Comparison of ENCODE assay signal across 15 mouse cellular contexts in the genomic region with DNA sequence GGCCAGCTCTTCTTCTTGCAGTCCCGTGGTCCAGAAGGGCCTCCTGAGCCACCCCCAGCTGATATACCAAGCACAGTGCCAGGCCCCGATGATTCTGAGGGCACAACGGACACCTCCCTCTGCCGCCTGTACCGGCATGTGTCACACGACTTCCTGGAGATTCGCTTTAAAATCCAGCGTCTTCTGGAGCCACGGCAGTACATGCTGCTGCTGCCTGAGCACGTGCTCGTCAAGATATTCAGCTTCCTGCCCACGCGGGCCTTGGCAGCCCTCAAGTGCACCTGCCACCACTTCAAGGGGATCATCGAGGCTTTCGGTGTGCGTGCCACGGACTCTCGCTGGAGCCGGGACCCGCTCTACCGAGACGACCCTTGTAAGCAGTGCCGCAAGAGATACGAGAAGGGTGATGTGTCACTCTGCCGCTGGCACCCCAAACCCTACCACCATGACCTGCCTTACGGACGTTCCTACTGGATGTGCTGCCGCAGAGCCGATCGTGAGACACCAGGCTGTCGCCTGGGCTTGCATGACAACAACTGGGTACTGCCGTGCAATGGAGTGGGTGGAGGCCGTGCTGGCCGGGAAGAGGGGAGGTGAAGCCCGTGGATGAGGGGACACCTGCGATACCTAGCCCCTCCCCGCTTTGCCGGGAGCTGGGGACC. TPM values are rescaled to one million over a fixed set of nuclear protein-coding genes. Genes with fewer than 3 reads are reported as not detected.
DNase-seq lines count a peak whose midpoint lies in the region; ATAC-seq and TF ChIP-seq lines count a peak whose summit lies in the region.
"Had no signal": no experiment of that assay in that cellular context is flagged by ENCODE, and none has a peak within 500 bp of the region (broad histone marks: within the 10 kb centered on the region; RNA-seq: fewer than 3 reads in every experiment).

No protein-coding gene starts in this region.

- no peak overlapping the region for H3K27ac ChIP-seq in lung, embryonic 16.5 days (ENCODE audit: low read length)
- no peak overlapping the region for H3K27ac ChIP-seq in lung, postnatal 0 days (ENCODE audit: low read length)
- H3K27ac ChIP-seq: intestine, embryonic 15.5 days; limb, embryonic 10.5 days had no signal

- no peak for TF ChIP-seq CTCF in lung, postnatal 0 days (IDR thresholded peaks at IDR 0.05)

- peak; percentile 54 to 72 for DNase-seq in frontal cortex, postnatal 36 days (ENCODE audit: low spot score in 2 of 2)
- no peak for DNase-seq in frontal cortex, postnatal 25 days (ENCODE audit: low spot score in 2 of 2)
- DNase-seq in lung, postnatal 0 days (ENCODE audit: low spot score): no peak
- DNase-seq in R1 (ENCODE audit: low read depth, low spot score): peak; percentile 28
- DNase-seq in naive thymus-derived CD4-positive, alpha-beta T cell, adult 2 months (ENCODE audit: low read depth): peak; percentile 49
- DNase-seq in adrenal gland, adult 8-10 months: no peak
- DNase-seq in urinary bladder, postnatal 4 days (ENCODE audit: low spot score in 2 of 2): no peak

- no peaks in the 10 kb centered on the region for H3K9me3 ChIP-seq in lung, embryonic 16.5 days (ENCODE audit: control insufficient read depth, low read length)
- H3K9me3 ChIP-seq in lung, postnatal 0 days (ENCODE audit: low read length): no peaks in the 10 kb centered on the region
- H3K9me3 ChIP-seq: intestine, embryonic 15.5 days; limb, embryonic 10.5 days; megakaryocyte, embryonic 14.5 days had no signal

- H3K4me1 ChIP-seq in lung, embryonic 16.5 days (replicated peaks; ENCODE audit: control insufficient read depth, insufficient read depth, low read length): peaks cover 3% of the 10 kb centered on the region
- H3K4me1 ChIP-seq in lung, postnatal 0 days (ENCODE audit: insufficient read depth, low read depth, low read length): peaks cover 4% of the 10 kb centered on the region; the same call in 1 of the 2 replicates

- ATAC-seq in lung, embryonic 16.5 days (ENCODE audit: low read depth): 0 out of 2 replicates have a peak, but pooled peaks have one; percentile 6
- no peak for ATAC-seq in lung, postnatal 0 days
- ATAC-seq: intestine, embryonic 15.5 days had no signal

- H3K36me3 ChIP-seq in lung, embryonic 16.5 days (ENCODE audit: control insufficient read depth, insufficient read depth, low read length): peaks cover 27% of the 10 kb centered on the region
- H3K36me3 ChIP-seq in lung, postnatal 0 days (ENCODE audit: insufficient read depth, low read length): peaks cover 13% of the 10 kb centered on the region; the same call in 1 of the 2 replicates

- no peaks in the 10 kb centered on the region for H3K27me3 ChIP-seq in lung, embryonic 16.5 days (ENCODE audit: control insufficient read depth, insufficient read depth, low read depth, low read length)
- H3K27me3 ChIP-seq in lung, postnatal 0 days (replicated peaks; ENCODE audit: insufficient read depth, low read length): no peaks in the 10 kb centered on the region
- H3K27me3 ChIP-seq: intestine, embryonic 15.5 days; megakaryocyte, embryonic 14.5 days had no signal

- WGBS in lung, embryonic 16.5 days: 88% methylated on average over 38 of the region's 38 CpGs
- 88% methylated on average over 38 of the region's 38 CpGs for WGBS in lung, postnatal 0 days

- no peak overlapping the region for H3K9ac ChIP-seq in lung, embryonic 16.5 days (ENCODE audit: low read length)
- no peak overlapping the region for H3K9ac ChIP-seq in lung, postnatal 0 days (replicated peaks; ENCODE audit: low read depth)
- H3K9ac ChIP-seq: intestine, embryonic 15.5 days had no signal

- no peak overlapping the region for H3K4me3 ChIP-seq in lung, embryonic 16.5 days (ENCODE audit: low read length)
- no peak overlapping the region for H3K4me3 ChIP-seq in lung, postnatal 0 days (ENCODE audit: low read depth, low read length)
- H3K4me3 ChIP-seq: erythroblast, embryonic 14.5 days; intestine, embryonic 15.5 days; limb, embryonic 10.5 days; megakaryocyte, embryonic 14.5 days had no signal

- TF ChIP-seq EP300 in lung, postnatal 0 days (IDR thresholded peaks at IDR 0.05): no peak

- no peak overlapping the region for H3K4me2 ChIP-seq in lung, embryonic 16.5 days (ENCODE audit: low read depth, low read length)
- H3K4me2 ChIP-seq in lung, postnatal 0 days (replicated peaks; ENCODE audit: low read depth, low read length): no peak overlapping the region
- H3K4me2 ChIP-seq: heart, embryonic 11.5 days; intestine, embryonic 15.5 days had no signal

RNA-seq across cellular contexts. Expression of gene Qpctl, which starts 12.3 kb away (rescaled TPM):
- 15.4 and 15.7 TPM in 2 replicates for polyA plus RNA-seq in lung, embryonic 16.5 days (2015; fragmentation: Nextera tagmentation; extraction: Ambion mirVana)
- polyA plus RNA-seq in lung, postnatal 0 days (2015; fragmentation: Nextera tagmentation; extraction: Ambion mirVana): 14.1 and 14.5 TPM in 2 replicates
- 10 to 100 TPM; 18.0 to 24.0 (median 23.9) TPM for total RNA-seq in adrenal gland, adult 8-10 months (2022)

RNA-seq across cellular contexts. Expression of gene Snrpd2, which starts 12.7 kb away (rescaled TPM):
- polyA plus RNA-seq in lung, embryonic 16.5 days (2015; fragmentation: Nextera tagmentation; extraction: Ambion mirVana): 135 and 144 TPM in 2 replicates
- 63.2 and 65.2 TPM in 2 replicates for polyA plus RNA-seq in lung, postnatal 0 days (2015; fragmentation: Nextera tagmentation; extraction: Ambion mirVana)
- total RNA-seq in adrenal gland, adult 8-10 months (2022): 10 to 100 TPM; 86.1 to 97.7 (median 92.4) TPM

RNA-seq across cellular contexts. Expression of gene Fbxo46, which starts 17.1 kb away (rescaled TPM):
- 16.2 and 16.3 TPM in 2 replicates for polyA plus RNA-seq in lung, embryonic 16.5 days (2015; fragmentation: Nextera tagmentation; extraction: Ambion mirVana)
- polyA plus RNA-seq in lung, postnatal 0 days (2015; fragmentation: Nextera tagmentation; extraction: Ambion mirVana): 9.9 and 10.1 TPM in 2 replicates
- total RNA-seq in adrenal gland, adult 8-10 months (2022): 10 to 100 TPM; 13.6 to 17.6 (median 16.1) TPM

RNA-seq across cellular contexts. Expression of gene Gm4969, which starts 18.6 kb away (rescaled TPM):
- polyA plus RNA-seq in lung, embryonic 16.5 days (2015; fragmentation: Nextera tagmentation; extraction: Ambion mirVana): 1.9 and 2.2 TPM in 2 replicates
- 0.20 and 0.23 TPM in 2 replicates for polyA plus RNA-seq in lung, postnatal 0 days (2015; fragmentation: Nextera tagmentation; extraction: Ambion mirVana)
- total RNA-seq in adrenal gland, adult 8-10 months (2022): not detected
- total RNA-seq: gastrocnemius, postnatal 14 days had no signal
- polyA plus RNA-seq: erythroblast, embryonic 14.5 days had no signal

RNA-seq across cellular contexts. Expression of gene Gipr, which starts 29.1 kb away (rescaled TPM):
- polyA plus RNA-seq in lung, embryonic 16.5 days (2015; fragmentation: Nextera tagmentation; extraction: Ambion mirVana): 5.6 and 8.2 TPM in 2 replicates
- 0.80 and 1.0 TPM in 2 replicates for polyA plus RNA-seq in lung, postnatal 0 days (2015; fragmentation: Nextera tagmentation; extraction: Ambion mirVana)
- 1 to 10 TPM in 1 of 4 experiments, under 1 TPM in 3; 0.17 to 1.5 (median 0.64) TPM for total RNA-seq in adrenal gland, adult 8-10 months (2022)
- total RNA-seq: hematopoietic stem cell, adult 5-6 weeks had no signal
- polyA plus RNA-seq: erythroblast, embryonic 14.5 days had no signal

Comparison
In these comparisons a context has a peak if more than half of its experiments do, and no peak if none do; other contexts are left out.
1. DNase-seq: peak in frontal cortex, postnatal 36 days (2 of 2), R1 (single experiment) and naive thymus-derived CD4-positive, alpha-beta T cell, adult 2 months (single experiment); none in frontal cortex, postnatal 25 days (0 of 2), lung, postnatal 0 days (single experiment), adrenal gland, adult 8-10 months (single experiment) and urinary bladder, postnatal 4 days (0 of 2).